22 mouse cellular contexts compared by ENCODE assay signal in the genomic region with DNA sequence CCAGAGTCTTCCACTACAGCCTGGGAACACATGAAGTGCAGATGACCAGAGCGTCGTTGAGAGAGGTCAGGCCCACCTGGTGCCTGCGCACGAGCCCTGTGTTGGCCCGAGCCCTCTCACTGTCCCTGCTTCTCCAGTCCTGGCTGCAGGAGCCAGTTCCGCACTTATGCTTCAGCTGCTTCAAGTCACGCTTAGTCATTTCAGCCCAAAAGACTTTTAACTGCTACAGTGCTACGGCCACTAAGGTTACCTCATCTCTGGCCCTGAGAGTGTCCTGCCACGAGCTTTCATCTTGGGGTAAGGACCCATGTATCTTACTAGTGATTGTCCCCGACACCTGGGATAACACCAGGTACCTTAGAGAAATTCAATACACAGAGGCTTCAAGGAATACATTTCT. TPM values are rescaled to one million over a fixed set of nuclear protein-coding genes. Genes with fewer than 3 reads are reported as not detected.
DNase-seq lines count a peak whose midpoint lies in the region; ATAC-seq and TF ChIP-seq lines count a peak whose summit lies in the region.
"Had no signal": no experiment of that assay in that cellular context is flagged by ENCODE, and none has a peak within 500 bp of the region (broad histone marks: within the 10 kb centered on the region; RNA-seq: fewer than 3 reads in every experiment).

No protein-coding gene starts in this region.

- 80% methylated on average over 10 of the region's 10 CpGs for WGBS in liver, embryonic 12.5 days (ENCODE audit: insufficient replicate concordance)
- 83% methylated on average over 10 of the region's 10 CpGs for WGBS in liver, embryonic 11.5 days
- 94% methylated on average over 10 of the region's 10 CpGs for WGBS in neural tube, embryonic 15.5 days

- H3K4me1 ChIP-seq in liver, embryonic 12.5 days, result peaks cover 24% of the 10 kb centered on the region
- peaks cover 6% of the 10 kb centered on the region; the same call in 1 of the 2 replicates for H3K4me1 ChIP-seq in liver, embryonic 11.5 days (replicated peaks; ENCODE audit: control insufficient read depth, insufficient read depth, low read length)
- H3K4me1 ChIP-seq in megakaryocyte, embryonic 14.5 days, result peaks cover 70% of the 10 kb centered on the region
- peaks cover 6 to 19% of the 10 kb centered on the region in 2 experiments for H3K4me1 ChIP-seq in CH12.LX (ENCODE audit: control insufficient read depth in 1 of 2, insufficient read depth in 2 of 2)
- peaks cover 71% of the 10 kb centered on the region for H3K4me1 ChIP-seq in G1E (ENCODE audit: insufficient read depth, low read depth, low read length)
- peaks cover 7% of the 10 kb centered on the region; the same call in 1 of the 2 replicates for H3K4me1 ChIP-seq in neural tube, embryonic 15.5 days

- no peaks in the 10 kb centered on the region for H3K9me3 ChIP-seq in liver, embryonic 12.5 days (replicated peaks)
- no peaks in the 10 kb centered on the region for H3K9me3 ChIP-seq in liver, embryonic 11.5 days (ENCODE audit: control insufficient read depth, low read length)
- no peaks in the 10 kb centered on the region for H3K9me3 ChIP-seq in megakaryocyte, embryonic 14.5 days
- H3K9me3 ChIP-seq in CH12.LX (replicated peaks; ENCODE audit: low read length) (no peaks in the 10 kb centered on the region), G1E (replicated peaks) (peaks cover 2% of the 10 kb centered on the region; the same call in 1 of the 2 replicates)
- no peaks in the 10 kb centered on the region for H3K9me3 ChIP-seq in neural tube, embryonic 15.5 days (replicated peaks)

- TF ChIP-seq RAD21 in CH12.LX (IDR thresholded peaks at IDR 0.05; ENCODE audit: low read depth, low read length), result no peak

- no peak for DNase-seq in liver, embryonic 11.5 days (ENCODE audit: low spot score)
- DNase-seq in CH12.LX (ENCODE audit: extremely low read depth), result no peak
- no peak for DNase-seq in G1E (ENCODE audit: low spot score)
- no peak for DNase-seq in frontal cortex, postnatal 36 days (ENCODE audit: low spot score in 2 of 2)
- DNase-seq: adrenal gland, adult 2 months; adrenal gland, adult 8-10 months; adrenal gland, postnatal 10 days; adrenal gland, postnatal 14 days; adrenal gland, postnatal 25 days; adrenal gland, postnatal 36 days; B cell, adult 2 months; cerebellum, adult 11 months; cerebellum, adult 11-12 months; cerebellum, adult 18-20 months; cerebellum, adult 2 months had no signal

- TF ChIP-seq POLR2A in CH12.LX (IDR thresholded peaks at IDR 0.05; ENCODE audit: low read depth, low read length), result no peak

- H3K36me3 ChIP-seq in liver, embryonic 12.5 days, result no peaks in the 10 kb centered on the region
- no peaks in the 10 kb centered on the region for H3K36me3 ChIP-seq in liver, embryonic 11.5 days (ENCODE audit: control insufficient read depth, insufficient read depth, low read length)
- H3K36me3 ChIP-seq in megakaryocyte, embryonic 14.5 days (replicated peaks; ENCODE audit: low read length), result no peaks in the 10 kb centered on the region
- H3K36me3 ChIP-seq in CH12.LX (replicated peaks in 1 of 2; ENCODE audit: control insufficient read depth in 1 of 2, insufficient read depth in 1 of 2, low read length in 1 of 2) (no peaks in the 10 kb centered on the region), G1E (replicated peaks) (no peaks in the 10 kb centered on the region)
- no peaks in the 10 kb centered on the region for H3K36me3 ChIP-seq in neural tube, embryonic 15.5 days

- ATAC-seq in liver, embryonic 12.5 days, result no peak
- ATAC-seq in liver, embryonic 11.5 days (replicated peaks; ENCODE audit: low FRiP score), result no peak
- ATAC-seq in megakaryocyte, adult 5-6 weeks (ENCODE audit: poor library complexity, severe bottlenecking), result no peak
- no peak for ATAC-seq in G1E (ENCODE audit: extremely low read depth, insufficient number of reproducible peaks, low FRiP score, poor library complexity, severe bottlenecking)
- no peak for ATAC-seq in neural tube, embryonic 15.5 days (ENCODE audit: low FRiP score)
- ATAC-seq: activated CD4-positive, CD25-positive, alpha-beta regulatory T cell, adult 4 months; CD4-positive, CD25-positive, alpha-beta regulatory T cell, adult 4 months; Patski had no signal

- TF ChIP-seq CTCF in CH12.LX (conservative IDR thresholded peaks at IDR 0.05 in 1 of 2, IDR thresholded peaks at IDR 0.05 in 1 of 2; ENCODE audit: low read depth in 2 of 2, low read length in 2 of 2) (no peak), G1E (IDR thresholded peaks at IDR 0.05; ENCODE audit: low read depth, low read length) (no peak)

- no peak overlapping the region for H3K9ac ChIP-seq in liver, embryonic 12.5 days
- H3K9ac ChIP-seq in liver, embryonic 11.5 days (ENCODE audit: low read depth, low read length), result no peak overlapping the region
- no peak overlapping the region for H3K9ac ChIP-seq in CH12.LX (ENCODE audit: insufficient read depth, low read depth)
- H3K9ac ChIP-seq in neural tube, embryonic 15.5 days (replicated peaks), result no peak overlapping the region

- no peak overlapping the region for H3K4me2 ChIP-seq in liver, embryonic 12.5 days
- no peak overlapping the region for H3K4me2 ChIP-seq in liver, embryonic 11.5 days
- no peak overlapping the region for H3K4me2 ChIP-seq in CH12.LX (ENCODE audit: insufficient read depth, low read depth, poor library complexity, severe bottlenecking)
- no peak overlapping the region for H3K4me2 ChIP-seq in neural tube, embryonic 15.5 days

- peak; percentile 77 for TF ChIP-seq EP300 in CH12.LX (IDR thresholded peaks at IDR 0.05; ENCODE audit: low read length)

- no peak overlapping the region for H3K4me3 ChIP-seq in liver, embryonic 12.5 days
- no peak overlapping the region for H3K4me3 ChIP-seq in liver, embryonic 11.5 days (ENCODE audit: low read depth, low read length)
- H3K4me3 ChIP-seq in megakaryocyte, embryonic 14.5 days (replicated peaks), result peak overlapping the region; percentile 46
- H3K4me3 ChIP-seq in CH12.LX (replicated peaks in 1 of 3; ENCODE audit: low read depth in 2 of 3, low read length in 2 of 3, poor library complexity in 1 of 3) (no peak overlapping the region), G1E (ENCODE audit: low read depth, low read length) (peak overlapping the region; percentile 50; the same call in 1 of the 2 replicates)
- no peak overlapping the region for H3K4me3 ChIP-seq in neural tube, embryonic 15.5 days (replicated peaks)

- no peaks in the 10 kb centered on the region for H3K27me3 ChIP-seq in liver, embryonic 12.5 days (replicated peaks)
- H3K27me3 ChIP-seq in liver, embryonic 11.5 days (replicated peaks; ENCODE audit: control insufficient read depth, insufficient read depth, low read length), result no peaks in the 10 kb centered on the region
- no peaks in the 10 kb centered on the region for H3K27me3 ChIP-seq in megakaryocyte, embryonic 14.5 days (replicated peaks)
- H3K27me3 ChIP-seq in CH12.LX (replicated peaks), result no peaks in the 10 kb centered on the region
- no peaks in the 10 kb centered on the region for H3K27me3 ChIP-seq in G1E (ENCODE audit: insufficient read depth, low read length)
- no peaks in the 10 kb centered on the region for H3K27me3 ChIP-seq in neural tube, embryonic 15.5 days (replicated peaks)
- H3K27me3 ChIP-seq: Patski had no signal

- 0 out of 2 replicates have a peak overlapping the region, but pooled peaks have one; percentile 54 for H3K27ac ChIP-seq in liver, embryonic 12.5 days
- no peak overlapping the region for H3K27ac ChIP-seq in liver, embryonic 11.5 days (ENCODE audit: low read depth, low read length)
- H3K27ac ChIP-seq in CH12.LX (ENCODE audit: insufficient read depth, low read depth), result no peak overlapping the region
- H3K27ac ChIP-seq in neural tube, embryonic 15.5 days (replicated peaks), result no peak overlapping the region

- H3K79me2 ChIP-seq in CH12.LX (replicated peaks; ENCODE audit: control insufficient read depth, extremely low read depth, insufficient read depth, poor library complexity, severe bottlenecking), result no peaks in the 10 kb centered on the region

- in situ Hi-C loops in CH12.LX (cut with MboI; ENCODE audit: low pct_ligation_motif_present, low pct_unique_long_range_greater_than_20kb, low sequenced_read_pairs), result loop anchor here (5.0 to 10.0 kb wide), 4 partner anchors 95 to 430 kb away; no protein-coding TSS in a partner anchor

- dilution Hi-C loops in CH12.LX (cut with MboI; ENCODE audit: extremely low pct_ligation_motif_present, extremely low pct_unique_long_range_greater_than_20kb, low sequenced_read_pairs), result no loop called here

TF ChIP-seq in CH12.LX, 34 proteins besides CTCF, POLR2A, EP300 and RAD21 (continues in another document):
- peak; percentile 40; the same call in 1 of the 2 replicates for TF ChIP-seq TCF12 (IDR thresholded peaks at IDR 0.05; ENCODE audit: low read depth, low read length)
- peak; percentile 44; the same call in 1 of the 2 replicates for TF ChIP-seq MXI1 (IDR thresholded peaks at IDR 0.05; ENCODE audit: low read depth, low read length)
- peak; percentile 72; the same call in 1 of the 2 replicates for TF ChIP-seq MYC (IDR thresholded peaks at IDR 0.05; ENCODE audit: low read depth, low read length)
- peak; percentile 72 for TF ChIP-seq BHLHE40 (IDR thresholded peaks at IDR 0.05; ENCODE audit: low read depth, low read length)
- no peak for TF ChIP-seq MAFK (IDR thresholded peaks at IDR 0.05; ENCODE audit: insufficient replicate concordance, low read length)
- peak; percentile 90 for TF ChIP-seq JUN (IDR thresholded peaks at IDR 0.05; ENCODE audit: insufficient read depth, low read depth, low read length)
- no peak for TF ChIP-seq PAX5 (IDR thresholded peaks at IDR 0.05; ENCODE audit: low read length)
- TF ChIP-seq CHD1 (IDR thresholded peaks at IDR 0.05; ENCODE audit: low read depth, low read length), result no peak
- peak; percentile 29; the same call in 1 of the 2 replicates for TF ChIP-seq ELF1 (IDR thresholded peaks at IDR 0.05; ENCODE audit: low read depth, low read length)
- no peak for TF ChIP-seq USF2 (conservative IDR thresholded peaks at IDR 0.05; ENCODE audit: low read depth, low read length)
- TF ChIP-seq RCOR1 (conservative IDR thresholded peaks at IDR 0.05; ENCODE audit: low read depth, low read length), result peak; percentile 74; the same call in 1 of the 2 replicates
- TF ChIP-seq ZMIZ1 (IDR thresholded peaks at IDR 0.05; ENCODE audit: low read depth, low read length), result no peak

RNA-seq across cellular contexts. Expression of gene Nfkb1, which starts 36.0 kb away (rescaled TPM):
- polyA plus RNA-seq in liver, embryonic 12.5 days (2016; fragmentation: Nextera tagmentation; extraction: Ambion mirVana), result 18.0 and 18.4 TPM in 2 replicates
- 27.8 and 29.4 TPM in 2 replicates for polyA plus RNA-seq in liver, embryonic 11.5 days (2014; fragmentation: Nextera tagmentation; extraction: Ambion mirVana)
- 20.8 and 39.8 TPM in 2 replicates for polyA plus RNA-seq in megakaryocyte, embryonic 14.5 days (2012; ENCODE audit: insufficient read depth, low replicate concordance)
- total RNA-seq in megakaryocyte, adult 5-6 weeks (2015), result 104 and 105 TPM in 2 replicates
- total RNA-seq in megakaryocyte, adult 5-6 weeks (2017), result 181 and 183 TPM in 2 replicates
- 256 and 271 TPM in 2 replicates for total RNA-seq in CH12.LX (2012; rRNA removed)
- total RNA-seq in CH12.LX (2014; rRNA removed), result 351 and 369 TPM in 2 replicates
- 283 and 346 TPM in 2 replicates for polyA plus RNA-seq in CH12.LX (2012; ENCODE audit: insufficient read length, low read depth)
- total RNA-seq in G1E (2014; fragmentation: Nextera tagmentation), result 11.0 and 14.5 TPM in 2 replicates
- 3.8 TPM in 2 replicates for total RNA-seq in G1E (2017)
- polyA plus RNA-seq in G1E (2012), result 2.7 and 3.5 TPM in 2 replicates
- 7.7 and 21.5 TPM in 2 replicates for polyA plus RNA-seq in neural tube, embryonic 15.5 days (2015; fragmentation: Nextera tagmentation; extraction: Ambion mirVana)

Comparison
In these comparisons a context has a peak if more than half of its experiments do, and no peak if none do; other contexts are left out.
1. H3K4me3 ChIP-seq: peak in megakaryocyte, embryonic 14.5 days (single experiment) and G1E (single experiment); none in liver, embryonic 12.5 days (single experiment), liver, embryonic 11.5 days (single experiment), CH12.LX (0 of 3) and neural tube, embryonic 15.5 days (single experiment).